Mouse (Mus musculus) erythroblast, embryonic 14.5 days (primary cell): ENCODE data around the gene 4930426L09Rik. TPM values are rescaled to one million over a fixed set of nuclear protein-coding genes. Genes with fewer than 3 reads are reported as not detected.

Source experiments
- H3K27me3 ChIP-seq: 2 replicates; pipeline ENCODE4 v1.6.1; 2012; ENCODE audit warnings: inconsistent platforms; ENCODE audit not compliant: control insufficient read depth
- H3K36me3 ChIP-seq: 2 replicates; pipeline ENCODE4 v1.6.1; 2012; ENCODE audit warnings: mild to moderate bottlenecking, inconsistent platforms; ENCODE audit not compliant: control insufficient read depth
- H3K4me1 ChIP-seq: 2 replicates; pipeline ENCODE4 v1.6.1; 2012; ENCODE audit warnings: inconsistent platforms; ENCODE audit not compliant: control insufficient read depth
- H3K4me3 ChIP-seq: replicated peaks from 2 replicates; pipeline ENCODE3; 2012; ENCODE audit warnings: moderate library complexity, mild to moderate bottlenecking, inconsistent platforms
- H3K9me3 ChIP-seq: 2 replicates; pipeline ENCODE4 v1.6.1; 2012; ENCODE audit warnings: low read length, inconsistent platforms, mixed read lengths; ENCODE audit not compliant: control insufficient read depth
- GATA1 ChIP-seq: IDR thresholded peaks from 2 replicates; pipeline ENCODE4 v1.6.1; 2012; ENCODE audit warnings: low read length, inconsistent platforms, mixed read lengths
- TAL1 ChIP-seq: IDR thresholded peaks from 3 replicates; pipeline ENCODE4 v1.6.1; 2012; ENCODE audit warnings: low read length, inconsistent platforms, mixed read lengths
- polyA plus RNA-seq: library from polyadenylated mRNA; stranded (reverse); fragments of >175 nt; gene quantifications from 2 replicates; pipeline ENCODE4 v1.2.3, GENCODE M21; 2012

4930426L09Rik gene
- polyA plus RNA-seq, 1 experiment: not detected

GRCm38 (mm10) chr2:18979675-18980074, 18.5 kb upstream of the 4930426L09Rik start:
- peaks cover 73% of the 10 kb centered on the region for H3K4me1 ChIP-seq
- no peak overlapping the region for H3K4me3 ChIP-seq
- peaks cover 20% of the 10 kb centered on the region for H3K36me3 ChIP-seq
- H3K27me3 ChIP-seq: no peaks in the 10 kb centered on the region
- H3K9me3 ChIP-seq: no peaks in the 10 kb centered on the region
- TF ChIP-seq GATA1 (no peak), TAL1 (no peak)

GRCm38 (mm10) chr2:18982581-18982980, 15.6 kb upstream of the 4930426L09Rik start:
- TF ChIP-seq GATA1 (no peak), TAL1 (no peak)
- Histone ChIP-seq H3K4me1 (peaks cover 56% of the 10 kb centered on the region), H3K36me3 (peaks cover 16% of the 10 kb centered on the region), H3K27me3 (no peaks in the 10 kb centered on the region), H3K4me3 (no peak overlapping the region), H3K9me3 (no peaks in the 10 kb centered on the region)

DNA sequence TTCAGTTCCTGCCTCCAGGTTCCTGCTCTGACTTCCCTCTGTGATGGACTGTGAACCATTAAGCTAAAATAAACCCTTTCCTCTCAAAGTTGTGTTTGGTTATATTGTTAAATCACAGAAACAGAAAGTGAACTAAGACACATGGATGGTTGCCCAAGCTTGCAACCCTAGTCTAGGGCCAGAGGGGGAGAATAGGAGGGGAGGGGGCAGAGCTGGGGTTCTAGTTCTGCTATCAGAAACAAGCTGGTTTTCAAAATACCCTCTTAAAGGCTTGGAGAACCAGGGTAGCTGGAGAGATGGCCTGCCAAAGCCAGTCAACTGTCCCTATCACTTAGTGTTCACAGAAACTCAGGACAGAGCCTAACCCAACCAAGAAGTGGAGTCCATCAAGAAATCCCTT, 14.6 kb upstream of the 4930426L09Rik start:
- TF ChIP-seq TAL1 (no peak), GATA1 (no peak)
- H3K9me3 ChIP-seq: no peaks in the 10 kb centered on the region
- peaks cover 16% of the 10 kb centered on the region for H3K36me3 ChIP-seq
- no peaks in the 10 kb centered on the region for H3K27me3 ChIP-seq
- peaks cover 56% of the 10 kb centered on the region for H3K4me1 ChIP-seq
- no peak overlapping the region for H3K4me3 ChIP-seq

- H3K36me3 ChIP-seq: peaks cover 16% of the 10 kb centered on the region
- no peaks in the 10 kb centered on the region for H3K9me3 ChIP-seq
- H3K27me3 ChIP-seq: no peaks in the 10 kb centered on the region
- TF ChIP-seq GATA1 (no peak), TAL1 (no peak)
- H3K4me3 ChIP-seq: no peak overlapping the region
- H3K4me1 ChIP-seq: peaks cover 57% of the 10 kb centered on the region
Measured at GRCm38 (mm10) chr2:18984095-18984847, 13.9 kb upstream of the 4930426L09Rik start.

GRCm38 (mm10) chr2:18985506-18985905, 12.6 kb upstream of the 4930426L09Rik start:
- peaks cover 15% of the 10 kb centered on the region for H3K36me3 ChIP-seq
- peaks cover 45% of the 10 kb centered on the region for H3K4me1 ChIP-seq
- no peaks in the 10 kb centered on the region for H3K9me3 ChIP-seq
- H3K4me3 ChIP-seq: no peak overlapping the region
- no peak for TF ChIP-seq GATA1
- H3K27me3 ChIP-seq: no peaks in the 10 kb centered on the region

DNA sequence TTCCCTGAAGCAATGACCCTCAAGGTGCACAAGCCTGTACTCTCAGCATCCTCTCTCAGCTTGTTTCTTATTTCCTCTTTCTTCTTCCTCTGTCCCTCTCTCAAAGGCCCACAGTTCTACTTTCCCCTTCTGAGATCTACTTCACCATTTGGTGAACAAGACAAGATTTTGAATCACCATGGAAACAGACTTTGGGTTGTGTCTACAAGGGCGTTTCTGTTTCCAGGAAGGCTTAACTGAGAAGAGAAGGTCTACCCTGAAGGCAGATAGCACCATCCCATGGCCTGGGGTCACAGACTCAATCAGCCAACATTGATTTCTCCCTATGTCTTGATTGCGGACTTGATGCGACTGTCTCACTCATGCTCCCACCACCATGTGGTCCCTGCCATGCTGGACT, 9.3 kb upstream of the 4930426L09Rik start:
- H3K4me1 ChIP-seq: peaks cover 58% of the 10 kb centered on the region
- peaks cover 13% of the 10 kb centered on the region for H3K36me3 ChIP-seq
- TF ChIP-seq TAL1 (no peak), GATA1 (no peak)
- H3K27me3 ChIP-seq: no peaks in the 10 kb centered on the region
- peaks cover 5% of the 10 kb centered on the region for H3K9me3 ChIP-seq
- no peak overlapping the region for H3K4me3 ChIP-seq

- TF ChIP-seq GATA1 (peak; percentile 89), TAL1 (peak; percentile 80)
- H3K4me1 ChIP-seq: peaks cover 72% of the 10 kb centered on the region
Measured at GRCm38 (mm10) chr2:18992512-18993510, 5.3 kb upstream of the 4930426L09Rik start.

DNA sequence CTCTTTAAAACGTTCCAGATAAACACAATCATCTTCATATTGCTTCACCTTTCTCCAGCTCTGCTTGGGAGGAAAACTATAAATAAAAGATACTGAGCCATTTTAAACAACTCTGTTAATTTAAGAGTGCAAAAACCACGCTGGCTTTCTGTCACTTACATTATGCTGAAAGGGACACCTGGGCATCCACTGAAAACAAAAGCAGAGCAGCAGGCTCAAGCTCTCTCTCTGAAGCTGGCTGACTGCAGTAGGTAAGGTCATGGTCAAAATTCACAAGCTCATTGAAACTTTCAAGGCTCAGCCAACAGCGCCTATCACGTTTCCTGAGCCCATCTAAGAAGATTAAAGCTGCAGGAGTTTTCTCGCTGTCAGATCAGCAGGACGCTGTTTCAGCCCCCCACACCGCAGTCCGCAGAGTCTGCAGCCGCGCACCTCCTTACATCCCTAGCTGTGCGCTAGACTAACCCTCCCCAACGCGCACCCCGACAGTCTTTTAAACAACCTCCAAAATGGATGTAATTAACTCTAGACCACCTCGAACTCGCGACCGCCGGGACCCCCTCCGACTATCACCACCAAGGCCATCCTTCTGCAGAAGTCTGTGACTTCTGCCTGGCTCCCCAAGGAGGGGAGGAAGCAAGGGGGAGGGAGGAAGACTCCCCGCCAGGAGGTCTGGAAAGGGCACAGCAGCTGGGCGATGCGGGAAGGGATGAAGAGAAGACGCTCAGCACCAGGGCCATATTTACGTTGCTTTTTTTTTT, 1.5 kb upstream of the 4930426L09Rik start:
- Histone ChIP-seq H3K9me3 (peaks cover under 1% of the 10 kb centered on the region; the same call in 1 of the 2 replicates), H3K4me3 (peak overlapping the region; percentile 79), H3K27me3 (peaks cover 4% of the 10 kb centered on the region; the same call in 1 of the 2 replicates), H3K4me1 (peaks cover 73% of the 10 kb centered on the region), H3K36me3 (peaks cover 4% of the 10 kb centered on the region)
- no peak for TF ChIP-seq TAL1
- TF ChIP-seq GATA1: no peak

More at GRCm38 (mm10) chr2:18992512-18993510, 5.3 kb upstream of the 4930426L09Rik start:
- Histone ChIP-seq H3K4me3 (peak overlapping the region; percentile 36), H3K36me3 (peaks cover 9% of the 10 kb centered on the region), H3K27me3 (peaks cover 4% of the 10 kb centered on the region; the same call in 1 of the 2 replicates), H3K9me3 (peaks cover 5% of the 10 kb centered on the region)
